Mouse (Mus musculus) liver, embryonic 14.5 days (tissue): ENCODE results near the gene Zfp560. TPM values are rescaled to one million over a fixed set of nuclear protein-coding genes. Genes with fewer than 3 reads are reported as not detected.
"Not testable (repeated sequence)": the region's sequence is repeated elsewhere in the genome, so short reads cannot be mapped to it uniquely, and the experiment has no call there.

ENCODE experiments used
- ATAC-seq: fragments of 200-750 bp; cut with Nextera tagmentation; 2 replicates; pipeline ENCODE4 v1.8.0; 2017; ENCODE audit warnings: moderate number of reproducible peaks, mild to moderate bottlenecking, moderate library complexity; ENCODE audit not compliant: insufficient read depth
- DNase-seq, 3 experiments: peaks; one replicate each; pipeline ENCODE4 v3.0.0-alpha.2; 2012 to 2013; ENCODE audit warnings: low read depth in 3 of 3, low spot score in 3 of 3
- H3K27ac ChIP-seq: fragments of 300-500 bp; sonication (generic); 2 replicates; pipeline ENCODE4 v1.5.1; 2014; ENCODE audit warnings: moderate library complexity, mild to moderate bottlenecking, control low read depth, inconsistent platforms
- H3K27me3 ChIP-seq: fragments of 300-500 bp; sonication (generic); 2 replicates; pipeline ENCODE4 v1.6.1; 2014; ENCODE audit warnings: mild to moderate bottlenecking, low read length, moderate library complexity; ENCODE audit not compliant: control insufficient read depth, insufficient read depth
- H3K36me3 ChIP-seq: fragments of 300-500 bp; sonication (generic); replicated peaks from 2 replicates; pipeline ENCODE4 v1.6.1; 2014; ENCODE audit warnings: low read depth; ENCODE audit not compliant: control insufficient read depth, insufficient read depth
- H3K4me1 ChIP-seq, 2 experiments: fragments of 200-500 bp in 1 of 2; fragments of 300-500 bp in 1 of 2; sonication (generic) in 1 of 2; replicated peaks; 2 replicates each; pipeline ENCODE4 v1.6.1; 2012 to 2014; ENCODE audit warnings: antibody characterized with exemption in 1 of 2, inconsistent platforms in 1 of 2, low read length in 1 of 2; ENCODE audit not compliant: control insufficient read depth in 2 of 2, insufficient read depth in 2 of 2
- H3K4me2 ChIP-seq: fragments of 300-500 bp; sonication (generic); 2 replicates; pipeline ENCODE4 v1.6.1; 2014; ENCODE audit warnings: low read depth, mild to moderate bottlenecking, control low read depth, moderate library complexity
- H3K4me3 ChIP-seq, 2 experiments: fragments of 200-500 bp in 1 of 2; fragments of 300-500 bp in 1 of 2; sonication (generic) in 1 of 2; 2 replicates each; pipeline ENCODE4 v1.5.1; 2012 to 2014; ENCODE audit warnings: low read depth in 2 of 2, low read length in 2 of 2, mild to moderate bottlenecking in 2 of 2, control low read depth in 1 of 2, inconsistent platforms in 1 of 2, moderate library complexity in 1 of 2; ENCODE audit not compliant: insufficient read depth in 1 of 2
- H3K9ac ChIP-seq: fragments of 300-500 bp; sonication (generic); replicated peaks from 2 replicates; pipeline ENCODE4 v1.6.1; 2014; ENCODE audit warnings: mild to moderate bottlenecking, control low read depth, moderate library complexity
- H3K9me3 ChIP-seq: fragments of 300-500 bp; sonication (generic); 2 replicates; pipeline ENCODE4 v1.6.1; 2016; ENCODE audit warnings: low read length, mixed read lengths; ENCODE audit not compliant: control insufficient read depth
- CTCF ChIP-seq: IDR thresholded peaks from 2 replicates; pipeline ENCODE4 v1.5.1; 2016; ENCODE audit warnings: antibody characterized with exemption, low read depth, control low read depth
- EP300 ChIP-seq: IDR thresholded peaks from 2 replicates; pipeline ENCODE4 v1.6.1; 2016; ENCODE audit warnings: antibody characterized with exemption, low read depth
- WGBS: fragments of 180-500 bp; shearing (Covaris S2); extraction: QIAGEN DNeasy Blood & Tissue Kit; methylation state at CpG from one replicate; pipeline ENCODE4 v1.1.7; 2014; ENCODE audit not compliant: insufficient replicate concordance; 5-methylcytosine and 5-hydroxymethylcytosine counted together
- polyA plus RNA-seq, 2 experiments: library from polyadenylated mRNA; depleted of rRNA in 1 of 2; stranded (reverse) in 1 of 2; unstranded in 1 of 2; fragments of >200 nt; fragmentation: Nextera tagmentation in 1 of 2; extraction: Ambion mirVana in 1 of 2; gene quantifications; 2 replicates each; pipeline versions ENCODE4 v1.2.1 to v1.2.3; 2012 to 2014

The Zfp560 gene
- polyA plus RNA-seq, 2 experiments = 4.1 to 14.1 TPM

DNA sequence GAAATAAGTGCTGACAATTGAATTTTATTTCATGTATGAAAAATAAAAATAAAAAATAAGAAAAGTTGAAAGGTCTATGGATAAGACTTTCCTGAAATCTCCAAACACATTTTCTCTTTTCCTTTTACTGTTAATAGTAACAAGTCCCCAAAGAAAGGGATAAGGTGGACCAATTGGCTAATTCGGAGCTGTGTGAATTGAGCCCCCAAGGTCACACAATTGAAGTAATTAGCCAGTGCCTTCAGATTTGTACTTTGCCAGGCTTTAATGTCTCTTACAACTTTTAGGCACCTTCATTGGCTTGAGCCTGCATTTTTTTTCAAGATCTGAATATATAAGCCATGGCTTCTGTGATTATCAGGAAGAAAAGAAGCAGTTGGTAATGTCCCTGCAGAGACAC lies 86.7 kb downstream of the Zfp560 start, which contains the start of gene Olfr873:
Olfr873 (plus strand) TSS at position 301 of the 400 bp plus-strand sequence.
- no peak for ATAC-seq
- WGBS = 52% methylated on average over 1 of the region's 1 CpGs
- no peaks in the 10 kb centered on the region for H3K27me3 ChIP-seq
- H3K9ac ChIP-seq = no peak within 1 kb of the TSS
- no peaks in the 10 kb centered on the region for H3K9me3 ChIP-seq
- H3K27ac ChIP-seq = no peak within 1 kb of the TSS
- H3K4me1 ChIP-seq = no peaks in the 10 kb centered on the region
- DNase-seq = no peak
- no peaks in the 10 kb centered on the region for H3K36me3 ChIP-seq
- no peak within 1 kb of the TSS for H3K4me3 ChIP-seq
- no peak within 1 kb of the TSS for H3K4me2 ChIP-seq
- TF ChIP-seq EP300 (no peak), CTCF (no peak)

DNA sequence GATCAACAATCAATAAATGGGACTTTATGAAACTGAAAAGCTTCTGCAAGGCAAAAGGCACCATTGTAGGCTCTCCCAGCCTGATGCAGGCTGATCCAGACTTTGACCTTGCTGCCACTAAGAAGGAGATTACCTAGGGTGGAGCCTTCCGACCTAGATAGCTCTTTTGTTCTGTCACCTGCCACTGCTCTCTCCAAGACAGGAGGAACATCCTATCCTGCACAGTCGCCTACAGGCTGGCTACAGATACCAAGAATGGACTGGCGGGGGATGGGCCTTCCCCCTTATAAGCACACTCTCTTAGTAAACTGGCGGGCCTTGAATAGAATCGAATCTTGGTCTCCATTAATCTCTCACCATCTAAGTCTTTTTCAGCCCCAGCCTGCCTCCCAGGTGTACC lies 89.4 kb downstream of the Zfp560 start:
- not testable (repeated sequence) for DNase-seq, H3K9ac ChIP-seq, ATAC-seq, H3K27me3 ChIP-seq, H3K4me2 ChIP-seq, H3K4me1 ChIP-seq, H3K9me3 ChIP-seq, H3K36me3 ChIP-seq, H3K4me3 ChIP-seq, H3K27ac ChIP-seq
- WGBS = 57% methylated on average over 5 of the region's 5 CpGs

Other genes with a start within 250 kb of the Zfp560 start
- gene Olfr870, start 211.1 kb downstream of the Zfp560 start, polyA plus RNA-seq (2012; rRNA removed) = not detected in 2 replicates
- not detected in 2 replicates for gene Olfr870, start 211.1 kb downstream of the Zfp560 start, polyA plus RNA-seq (2014; fragmentation: Nextera tagmentation; extraction: Ambion mirVana)
- not detected in 2 replicates for gene Olfr871, start 173.0 kb downstream of the Zfp560 start, polyA plus RNA-seq (2012; rRNA removed)
- not detected in 2 replicates for gene Olfr871, start 173.0 kb downstream of the Zfp560 start, polyA plus RNA-seq (2014; fragmentation: Nextera tagmentation; extraction: Ambion mirVana)
- not detected in 2 replicates for gene Olfr872, start 148.1 kb downstream of the Zfp560 start, polyA plus RNA-seq (2012; rRNA removed)
- gene Olfr872, start 148.1 kb downstream of the Zfp560 start, polyA plus RNA-seq (2014; fragmentation: Nextera tagmentation; extraction: Ambion mirVana) = not detected in 2 replicates
- not detected in 2 replicates for gene Olfr39, start 102.8 kb downstream of the Zfp560 start, polyA plus RNA-seq (2012; rRNA removed)
- not detected in 2 replicates for gene Olfr39, start 102.8 kb downstream of the Zfp560 start, polyA plus RNA-seq (2014; fragmentation: Nextera tagmentation; extraction: Ambion mirVana)
- not detected in 2 replicates for gene Olfr873, start 86.6 kb downstream of the Zfp560 start, polyA plus RNA-seq (2012; rRNA removed)
- not detected in 2 replicates for gene Olfr873, start 86.6 kb downstream of the Zfp560 start, polyA plus RNA-seq (2014; fragmentation: Nextera tagmentation; extraction: Ambion mirVana)
- gene Olfr18, start 49.1 kb downstream of the Zfp560 start, polyA plus RNA-seq (2012; rRNA removed) = not detected in 2 replicates
- gene Olfr18, start 49.1 kb downstream of the Zfp560 start, polyA plus RNA-seq (2014; fragmentation: Nextera tagmentation; extraction: Ambion mirVana) = not detected in 2 replicates
- gene Zfp26, start 75.0 kb upstream of the Zfp560 start, polyA plus RNA-seq (2012; rRNA removed) = 1.5 and 1.8 TPM in 2 replicates
- 3.4 and 6.0 TPM in 2 replicates for gene Zfp26, start 75.0 kb upstream of the Zfp560 start, polyA plus RNA-seq (2014; fragmentation: Nextera tagmentation; extraction: Ambion mirVana)
- 2.4 and 3.4 TPM in 2 replicates for gene Zfp426, start 107.6 kb upstream of the Zfp560 start, polyA plus RNA-seq (2012; rRNA removed)
- gene Zfp426, start 107.6 kb upstream of the Zfp560 start, polyA plus RNA-seq (2014; fragmentation: Nextera tagmentation; extraction: Ambion mirVana) = 7.2 and 7.3 TPM in 2 replicates
- 3.6 and 5.0 TPM in 2 replicates for gene Zfp266, start 136.2 kb upstream of the Zfp560 start, polyA plus RNA-seq (2012; rRNA removed)
- gene Zfp266, start 136.2 kb upstream of the Zfp560 start, polyA plus RNA-seq (2014; fragmentation: Nextera tagmentation; extraction: Ambion mirVana) = 8.7 and 10.8 TPM in 2 replicates
- gene Zfp846, start 196.1 kb upstream of the Zfp560 start, polyA plus RNA-seq (2012; rRNA removed) = 1.0 and 1.6 TPM in 2 replicates
- 1.9 and 2.3 TPM in 2 replicates for gene Zfp846, start 196.1 kb upstream of the Zfp560 start, polyA plus RNA-seq (2014; fragmentation: Nextera tagmentation; extraction: Ambion mirVana)